Comparison of ENCODE assay signal across 20 mouse cellular contexts in the genomic region with DNA sequence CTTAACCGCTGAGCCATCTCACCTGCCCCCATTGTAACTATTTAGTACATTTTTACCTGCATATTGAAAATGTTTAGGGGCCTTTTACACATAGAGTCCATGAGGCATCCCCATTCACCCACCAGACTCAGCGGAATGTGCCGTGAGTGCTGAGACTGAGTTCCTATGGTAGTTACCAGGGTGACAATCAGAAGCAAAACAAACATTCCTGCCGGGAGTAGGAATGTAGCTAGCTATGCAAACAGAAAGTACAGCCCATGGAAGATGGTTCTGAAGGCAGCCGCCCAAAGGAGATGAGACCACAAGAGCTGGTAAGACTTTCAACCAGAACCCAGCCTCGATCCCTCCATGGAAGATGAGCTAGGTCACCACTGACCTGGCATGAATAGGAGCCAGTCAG. TPM values are rescaled to one million over a fixed set of nuclear protein-coding genes. Genes with fewer than 3 reads are reported as not detected.
DNase-seq lines count a peak whose midpoint lies in the region; ATAC-seq and TF ChIP-seq lines count a peak whose summit lies in the region.
"Had no signal": no experiment of that assay in that cellular context is flagged by ENCODE, and none has a peak within 500 bp of the region (broad histone marks: within the 10 kb centered on the region; RNA-seq: fewer than 3 reads in every experiment).

No protein-coding gene starts in this region.

- WGBS in heart, embryonic 15.5 days = 34% methylated on average over 6 of the region's 6 CpGs
- WGBS in lung, embryonic 15.5 days = 32% methylated on average over 6 of the region's 6 CpGs
- WGBS in stomach, postnatal 0 days = 40% methylated on average over 6 of the region's 6 CpGs
- 82% methylated on average over 6 of the region's 6 CpGs for WGBS in limb, embryonic 10.5 days

- intact Hi-C loops in heart, postnatal 25 days (cut with DNase I) = no loop called here

- peak overlapping the region; percentile 33 for H3K4me2 ChIP-seq in heart, embryonic 15.5 days
- peak overlapping the region; percentile 18; the same call in 1 of the 2 replicates for H3K4me2 ChIP-seq in lung, embryonic 15.5 days
- no peak overlapping the region for H3K4me2 ChIP-seq in stomach, postnatal 0 days (replicated peaks; ENCODE audit: low read depth)
- H3K4me2 ChIP-seq: forebrain, embryonic 13.5 days; hindbrain, embryonic 14.5 days; limb, embryonic 15.5 days; midbrain, embryonic 11.5 days; neural tube, embryonic 12.5 days; stomach, embryonic 15.5 days had no signal

- H3K27me3 ChIP-seq in heart, embryonic 15.5 days = no peaks in the 10 kb centered on the region
- no peaks in the 10 kb centered on the region for H3K27me3 ChIP-seq in lung, embryonic 15.5 days
- H3K27me3 ChIP-seq in stomach, postnatal 0 days (ENCODE audit: control insufficient read depth, insufficient read depth, low read length) = no peaks in the 10 kb centered on the region
- H3K27me3 ChIP-seq in limb, embryonic 10.5 days (ENCODE audit: low read depth, poor library complexity, severe bottlenecking) = no peaks in the 10 kb centered on the region
- H3K27me3 ChIP-seq: forebrain, embryonic 13.5 days; limb, embryonic 15.5 days; neural tube, embryonic 12.5 days; stomach, embryonic 15.5 days had no signal

- no peak overlapping the region for H3K9ac ChIP-seq in heart, embryonic 15.5 days
- H3K9ac ChIP-seq in lung, embryonic 15.5 days = no peak overlapping the region
- H3K9ac ChIP-seq in stomach, postnatal 0 days (ENCODE audit: low read length) = no peak overlapping the region
- H3K9ac ChIP-seq: forebrain, embryonic 13.5 days; hindbrain, embryonic 14.5 days; limb, embryonic 15.5 days; liver, postnatal 0 days; neural tube, embryonic 12.5 days; stomach, embryonic 15.5 days had no signal

- no peak for TF ChIP-seq CTCF in stomach, postnatal 0 days (IDR thresholded peaks at IDR 0.05; ENCODE audit: low read depth)

- H3K9me3 ChIP-seq in heart, embryonic 15.5 days (replicated peaks) = no peaks in the 10 kb centered on the region
- H3K9me3 ChIP-seq in lung, embryonic 15.5 days = no peaks in the 10 kb centered on the region
- H3K9me3 ChIP-seq in stomach, postnatal 0 days (ENCODE audit: control insufficient read depth, low read length) = no peaks in the 10 kb centered on the region
- H3K9me3 ChIP-seq in limb, embryonic 10.5 days (replicated peaks) = no peaks in the 10 kb centered on the region
- H3K9me3 ChIP-seq: forebrain, embryonic 13.5 days; limb, embryonic 15.5 days; neural tube, embryonic 12.5 days; stomach, embryonic 15.5 days had no signal

- H3K4me1 ChIP-seq in heart, embryonic 15.5 days (replicated peaks) = peaks cover 15% of the 10 kb centered on the region
- peaks cover 4% of the 10 kb centered on the region; the same call in 1 of the 2 replicates for H3K4me1 ChIP-seq in lung, embryonic 15.5 days
- no peaks in the 10 kb centered on the region for H3K4me1 ChIP-seq in stomach, postnatal 0 days (replicated peaks; ENCODE audit: control insufficient read depth, insufficient read depth)
- no peaks in the 10 kb centered on the region for H3K4me1 ChIP-seq in limb, embryonic 10.5 days
- H3K4me1 ChIP-seq: forebrain, embryonic 13.5 days; limb, embryonic 15.5 days; neural tube, embryonic 12.5 days; stomach, embryonic 15.5 days had no signal

- 0 out of 2 replicates have a peak overlapping the region, but pooled peaks have one; percentile 13 for H3K4me3 ChIP-seq in heart, embryonic 15.5 days
- no peak overlapping the region for H3K4me3 ChIP-seq in lung, embryonic 15.5 days
- H3K4me3 ChIP-seq in stomach, postnatal 0 days (ENCODE audit: low read depth, low read length) = no peak overlapping the region
- H3K4me3 ChIP-seq in limb, embryonic 10.5 days = no peak overlapping the region
- H3K4me3 ChIP-seq: forebrain, embryonic 13.5 days; limb, embryonic 15.5 days; neural tube, embryonic 12.5 days; stomach, embryonic 15.5 days had no signal

- peak; percentile 22 to 43 for DNase-seq in heart, adult 18-20 months
- DNase-seq in heart, postnatal 25 days (ENCODE audit: low spot score) = no peak
- peak; percentile 58 for DNase-seq in stomach, postnatal 0 days (ENCODE audit: low spot score)
- no peak for DNase-seq in layer of hippocampus, adult 18-20 months (ENCODE audit: low spot score in 2 of 2)
- no peak for DNase-seq in limb, embryonic 10.5 days (ENCODE audit: low spot score)
- no peak for DNase-seq in layer of hippocampus, adult 8-10 months (ENCODE audit: low spot score in 2 of 2)
- DNase-seq: cerebellum, adult 11 months; cerebellum, postnatal 25 days; kidney, adult 11 months; kidney, postnatal 10 days; liver, postnatal 0 days had no signal

- H3K36me3 ChIP-seq in heart, embryonic 15.5 days = no peaks in the 10 kb centered on the region
- H3K36me3 ChIP-seq in lung, embryonic 15.5 days = no peaks in the 10 kb centered on the region
- H3K36me3 ChIP-seq in stomach, postnatal 0 days (ENCODE audit: control insufficient read depth, insufficient read depth, low read length) = no peaks in the 10 kb centered on the region
- no peaks in the 10 kb centered on the region for H3K36me3 ChIP-seq in limb, embryonic 10.5 days
- H3K36me3 ChIP-seq: limb, embryonic 15.5 days; neural tube, embryonic 12.5 days; stomach, embryonic 15.5 days had no signal

- no peak overlapping the region for H3K27ac ChIP-seq in heart, embryonic 15.5 days
- H3K27ac ChIP-seq in lung, embryonic 15.5 days = no peak overlapping the region
- no peak overlapping the region for H3K27ac ChIP-seq in stomach, postnatal 0 days (replicated peaks)
- H3K27ac ChIP-seq in limb, embryonic 10.5 days = no peak overlapping the region
- H3K27ac ChIP-seq: forebrain, embryonic 13.5 days; hindbrain, embryonic 14.5 days; limb, embryonic 15.5 days; neural tube, embryonic 12.5 days; stomach, embryonic 15.5 days had no signal

- ATAC-seq in heart, embryonic 15.5 days (replicated peaks; ENCODE audit: insufficient number of reproducible peaks, insufficient read depth, low FRiP score, low read depth) = peak; percentile 39; the same call in 1 of the 2 replicates
- no peak for ATAC-seq in lung, embryonic 15.5 days (ENCODE audit: borderline replicate concordance, extremely low read depth, low FRiP score, low TSS enrichment)
- ATAC-seq in stomach, postnatal 0 days (ENCODE audit: low FRiP score, low TSS enrichment) = peak; percentile 73
- ATAC-seq: forebrain, embryonic 13.5 days; liver, postnatal 0 days had no signal

- TF ChIP-seq EP300 in stomach, postnatal 0 days (optimal IDR thresholded peaks at IDR 0.05) = no peak

RNA-seq across cellular contexts. Expression of gene Nhlrc1, which starts 28.4 kb away (rescaled TPM):
- 1 to 10 TPM; 6.5 to 7.0 TPM for total RNA-seq in heart, adult 18-20 months (2021)
- total RNA-seq in heart, postnatal 25 days (2021) = 1 to 10 TPM; 5.6 to 6.2 TPM
- 3.8 and 4.2 TPM in 2 replicates for polyA plus RNA-seq in heart, embryonic 15.5 days (2015; fragmentation: Nextera tagmentation; extraction: Ambion mirVana)
- polyA plus RNA-seq in lung, embryonic 15.5 days (2015; fragmentation: Nextera tagmentation; extraction: Ambion mirVana) = 3.4 and 4.3 TPM in 2 replicates
- 3.6 and 3.8 TPM in 2 replicates for polyA plus RNA-seq in stomach, postnatal 0 days (2015; fragmentation: Nextera tagmentation; extraction: Ambion mirVana)
- 10 to 100 TPM; 20.0 to 20.2 TPM for total RNA-seq in layer of hippocampus, adult 18-20 months (2021)
- polyA plus RNA-seq in limb, embryonic 10.5 days (2016; fragmentation: Nextera tagmentation; extraction: Ambion mirVana) = 2.3 and 2.5 TPM in 2 replicates
- total RNA-seq in layer of hippocampus, adult 8-10 months (2022) = 10 to 100 TPM; 15.4 to 19.6 (median 17.9) TPM
- total RNA-seq: MEL had no signal

RNA-seq across cellular contexts. Expression of gene Kif13a, which starts 56.5 kb away (rescaled TPM):
- total RNA-seq in heart, adult 18-20 months (2021) = 100 to 1,000 TPM; 110 to 116 TPM
- 100 to 1,000 TPM; 109 to 118 TPM for total RNA-seq in heart, postnatal 25 days (2021)
- polyA plus RNA-seq in heart, embryonic 15.5 days (2015; fragmentation: Nextera tagmentation; extraction: Ambion mirVana) = 41.6 and 45.3 TPM in 2 replicates
- 30.6 and 32.5 TPM in 2 replicates for polyA plus RNA-seq in lung, embryonic 15.5 days (2015; fragmentation: Nextera tagmentation; extraction: Ambion mirVana)
- 12.8 and 13.5 TPM in 2 replicates for polyA plus RNA-seq in stomach, postnatal 0 days (2015; fragmentation: Nextera tagmentation; extraction: Ambion mirVana)
- total RNA-seq in layer of hippocampus, adult 18-20 months (2021) = 10 to 100 TPM; 23.4 to 23.5 TPM
- 13.5 and 13.6 TPM in 2 replicates for polyA plus RNA-seq in limb, embryonic 10.5 days (2016; fragmentation: Nextera tagmentation; extraction: Ambion mirVana)
- 10 to 100 TPM; 22.8 to 32.5 (median 26.4) TPM for total RNA-seq in layer of hippocampus, adult 8-10 months (2022)

RNA-seq across cellular contexts. Expression of gene Kdm1b, which starts 57.1 kb away (rescaled TPM):
- 10 to 100 TPM; 10.9 to 12.0 TPM for total RNA-seq in heart, adult 18-20 months (2021)
- 10 to 100 TPM in 1 of 2 experiments, 1 to 10 TPM in 1; 8.2 to 10.4 TPM for total RNA-seq in heart, postnatal 25 days (2021)
- 6.1 and 8.7 TPM in 2 replicates for polyA plus RNA-seq in heart, embryonic 15.5 days (2015; fragmentation: Nextera tagmentation; extraction: Ambion mirVana)
- 9.8 and 10.5 TPM in 2 replicates for polyA plus RNA-seq in lung, embryonic 15.5 days (2015; fragmentation: Nextera tagmentation; extraction: Ambion mirVana)
- 10.1 and 11.1 TPM in 2 replicates for polyA plus RNA-seq in stomach, postnatal 0 days (2015; fragmentation: Nextera tagmentation; extraction: Ambion mirVana)
- total RNA-seq in layer of hippocampus, adult 18-20 months (2021) = 10 to 100 TPM in 1 of 2 experiments, 1 to 10 TPM in 1; 8.0 to 11.7 TPM
- 8.6 and 11.2 TPM in 2 replicates for polyA plus RNA-seq in limb, embryonic 10.5 days (2016; fragmentation: Nextera tagmentation; extraction: Ambion mirVana)
- total RNA-seq in layer of hippocampus, adult 8-10 months (2022) = 10 to 100 TPM in 1 of 4 experiments, 1 to 10 TPM in 3; 7.7 to 11.0 (median 9.9) TPM

RNA-seq across cellular contexts. Expression of gene Tpmt, which starts 58.3 kb away (rescaled TPM):
- 1 to 10 TPM; 4.7 TPM for total RNA-seq in heart, adult 18-20 months (2021)
- 1 to 10 TPM; 4.9 to 6.0 TPM for total RNA-seq in heart, postnatal 25 days (2021)
- polyA plus RNA-seq in heart, embryonic 15.5 days (2015; fragmentation: Nextera tagmentation; extraction: Ambion mirVana) = 13.6 and 13.9 TPM in 2 replicates
- 22.2 and 23.8 TPM in 2 replicates for polyA plus RNA-seq in lung, embryonic 15.5 days (2015; fragmentation: Nextera tagmentation; extraction: Ambion mirVana)
- 10.0 and 10.2 TPM in 2 replicates for polyA plus RNA-seq in stomach, postnatal 0 days (2015; fragmentation: Nextera tagmentation; extraction: Ambion mirVana)
- total RNA-seq in layer of hippocampus, adult 18-20 months (2021) = 10 to 100 TPM; 11.7 to 12.3 TPM
- polyA plus RNA-seq in limb, embryonic 10.5 days (2016; fragmentation: Nextera tagmentation; extraction: Ambion mirVana) = 24.9 and 30.9 TPM in 2 replicates
- total RNA-seq in layer of hippocampus, adult 8-10 months (2022) = 10 to 100 TPM in 2 of 4 experiments, 1 to 10 TPM in 2; 7.8 to 11.9 (median 9.4) TPM

Comparison
In these comparisons a context has a peak if more than half of its experiments do, and no peak if none do; other contexts are left out.
1. DNase-seq: peak in heart, adult 18-20 months (2 of 2) and stomach, postnatal 0 days (single experiment); none in heart, postnatal 25 days (single experiment), layer of hippocampus, adult 18-20 months (0 of 2), limb, embryonic 10.5 days (single experiment) and layer of hippocampus, adult 8-10 months (0 of 2).